Mouse (Mus musculus) lung, postnatal 14 days (tissue): ENCODE measurements around the gene Fcrla.
"Not testable (repeated sequence)": the region's sequence is repeated elsewhere in the genome, so short reads cannot be mapped to it uniquely, and the experiment has no call there.

ENCODE experiments used
- DNase-seq: peaks from one replicate; pipeline ENCODE4 v3.0.0; 2021

Gene Fcrla

DNA sequence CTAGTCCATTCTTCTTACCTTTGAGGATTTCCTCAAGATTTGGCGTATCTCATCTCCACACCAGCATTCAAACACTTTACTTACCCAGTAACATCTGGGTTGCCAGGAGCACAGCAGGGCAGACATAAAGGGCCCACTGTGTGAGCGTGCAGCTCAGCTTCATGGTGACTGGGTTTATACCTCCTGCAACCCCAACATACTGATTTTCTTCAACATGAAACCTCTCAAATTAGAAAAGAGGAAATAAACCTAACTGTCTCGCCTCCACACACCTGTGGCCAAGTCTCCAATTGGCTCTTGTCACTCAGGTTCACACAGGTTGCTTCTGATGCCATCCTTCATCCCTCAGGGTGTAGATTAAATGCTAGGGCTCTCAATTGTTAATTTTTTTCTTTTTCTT is at the start of gene Fcrla:
Gene Fcrla, minus strand, starts transcription at position 206 of the 400 bp plus-strand sequence.
- no peak for DNase-seq

DNA sequence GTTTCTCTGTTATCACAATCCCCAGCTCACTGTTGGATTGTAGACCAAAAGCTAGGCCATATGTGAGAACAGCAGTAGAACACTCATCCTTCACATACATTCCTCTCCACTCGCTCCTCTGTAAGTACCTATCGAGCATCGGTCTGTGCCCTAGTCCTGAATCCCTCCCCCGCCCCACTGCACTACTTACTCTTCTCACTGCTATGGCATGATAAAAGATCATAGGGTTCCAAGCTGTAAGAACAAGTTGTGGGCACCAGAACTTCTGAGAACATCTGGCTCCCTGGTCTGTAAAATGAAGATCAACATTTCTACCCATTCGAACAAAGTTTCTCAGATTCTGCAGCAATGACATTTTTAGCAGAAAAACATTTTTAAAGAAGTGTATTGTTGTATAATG is 49.1 kb upstream of the Fcrla start, which contains the start of gene Fcgr2b:
Gene Fcgr2b, minus strand, starts transcription at position 101 of the 400 bp plus-strand sequence.
- no peak for DNase-seq

DNA sequence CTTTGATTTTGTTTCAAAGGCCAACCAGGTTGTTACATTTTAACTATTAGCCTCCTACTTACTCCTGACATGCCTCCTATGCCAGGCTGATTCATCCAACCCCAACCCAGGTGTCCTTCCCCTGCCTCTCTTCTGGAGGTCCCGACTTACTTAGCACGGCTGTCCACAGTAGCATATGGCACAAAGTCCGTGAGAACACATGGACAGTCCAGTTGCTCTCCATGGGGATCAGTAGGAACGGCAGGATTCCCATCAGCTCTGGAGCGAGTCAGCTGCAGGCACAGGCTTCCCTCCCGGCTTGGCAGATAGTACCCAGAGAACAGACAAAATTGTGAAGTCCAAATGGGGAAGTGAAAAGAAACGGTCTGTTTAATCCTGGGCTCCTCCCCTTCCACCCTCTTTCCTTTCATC is 48.4 kb upstream of the Fcrla start:
- no peak for DNase-seq

DNA sequence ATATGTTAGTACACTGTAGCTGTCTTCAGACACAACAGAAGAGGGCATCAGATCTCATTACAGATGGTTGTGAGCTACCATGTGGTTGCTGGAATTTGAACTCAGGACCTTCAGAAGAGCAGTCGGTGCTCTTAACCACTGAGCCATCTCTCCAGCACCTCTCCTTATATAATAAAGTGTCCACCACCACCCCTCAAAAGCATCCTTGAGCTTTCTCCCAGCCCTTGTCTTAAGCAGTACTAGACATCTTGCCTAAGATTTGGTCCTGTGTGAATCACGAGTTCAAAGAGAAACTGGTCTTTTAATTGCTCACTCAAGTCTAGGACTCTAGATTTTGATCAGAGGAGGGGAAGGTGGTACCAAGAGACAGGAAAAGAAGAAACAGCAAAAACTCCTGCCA is 48.0 kb upstream of the Fcrla start:
- DNase-seq = not testable (repeated sequence)

GRCm38 (mm10) chr1:170974736-170975135 is 47.4 kb upstream of the Fcrla start:
- DNase-seq = no peak

DNA sequence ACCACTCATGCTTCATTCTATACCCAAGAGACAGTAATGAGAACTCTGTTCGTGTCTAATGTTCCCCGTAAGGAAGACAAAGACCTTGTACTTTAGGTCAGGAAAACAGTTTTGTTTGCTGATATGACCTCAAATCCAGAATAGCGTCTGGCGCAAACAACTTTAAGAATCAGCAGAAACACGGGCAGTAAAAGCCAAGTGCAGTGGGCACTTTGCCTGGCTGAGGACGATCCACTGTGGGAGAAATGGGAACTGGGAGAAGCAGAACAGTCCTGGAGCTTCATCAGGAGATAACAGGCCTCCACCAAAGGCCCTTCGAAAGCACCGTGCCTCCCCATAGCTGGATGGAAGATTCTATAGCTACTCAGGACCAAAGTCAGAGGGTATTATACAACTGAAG is 46.8 kb upstream of the Fcrla start:
- no peak for DNase-seq

DNA sequence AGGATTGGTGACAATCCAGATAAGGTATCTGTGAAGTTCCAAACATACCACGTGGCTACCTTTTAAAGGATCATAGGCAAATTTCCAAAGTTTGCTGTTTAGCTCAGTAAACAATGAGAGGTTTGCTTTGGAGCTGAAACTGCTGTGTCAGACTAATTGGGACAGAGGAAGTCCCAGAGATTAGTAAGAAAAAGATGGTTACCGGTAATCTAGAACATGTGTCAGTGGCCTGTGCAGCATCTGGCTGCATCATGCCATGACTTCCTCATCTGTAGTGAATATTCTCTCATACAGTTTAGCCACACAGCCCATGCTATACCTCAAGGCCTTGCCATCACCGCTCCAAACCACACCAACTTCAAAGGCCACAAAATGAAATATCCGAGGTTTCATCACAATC is 45.6 kb upstream of the Fcrla start:
- no peak for DNase-seq

DNA sequence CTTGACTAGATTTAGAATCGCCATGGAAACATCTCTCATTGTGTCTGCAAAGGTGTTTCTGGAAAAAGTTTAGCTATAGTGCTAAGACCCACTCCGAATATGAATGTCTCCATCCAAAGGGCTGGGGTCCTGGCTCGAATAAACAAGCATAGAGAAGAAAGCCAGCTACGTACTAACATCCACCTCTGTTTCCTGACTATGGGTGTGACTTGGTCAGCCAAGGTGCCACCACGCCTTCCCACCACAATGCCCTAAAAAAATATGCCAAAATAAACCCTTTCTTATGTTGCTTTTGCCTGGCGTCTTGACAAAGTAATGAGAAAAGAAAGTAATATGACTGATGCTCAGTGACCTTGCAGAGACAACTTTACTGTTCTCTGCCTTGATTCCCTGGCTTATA is 45.1 kb upstream of the Fcrla start:
- DNase-seq = no peak

DNA sequence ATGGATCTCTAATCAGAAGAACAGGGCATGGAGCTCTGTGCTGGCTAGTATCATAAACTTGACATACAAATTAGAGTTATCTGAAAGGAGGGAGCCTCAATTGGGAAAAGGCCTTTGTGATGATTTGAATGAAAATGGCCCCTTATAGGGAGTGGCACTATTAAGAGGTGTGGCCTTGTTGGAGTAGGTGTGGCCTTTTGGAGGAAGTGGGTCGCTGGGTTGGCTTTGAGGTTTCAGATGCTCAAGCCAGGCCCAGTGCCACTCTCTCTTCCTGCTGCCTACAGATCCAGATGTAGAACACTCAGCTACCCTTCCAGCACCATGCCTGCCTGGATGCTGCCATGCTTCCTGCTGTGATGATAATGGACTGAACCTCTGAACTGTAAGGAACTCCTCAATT is 41.2 kb upstream of the Fcrla start:
- DNase-seq = no peak

DNA sequence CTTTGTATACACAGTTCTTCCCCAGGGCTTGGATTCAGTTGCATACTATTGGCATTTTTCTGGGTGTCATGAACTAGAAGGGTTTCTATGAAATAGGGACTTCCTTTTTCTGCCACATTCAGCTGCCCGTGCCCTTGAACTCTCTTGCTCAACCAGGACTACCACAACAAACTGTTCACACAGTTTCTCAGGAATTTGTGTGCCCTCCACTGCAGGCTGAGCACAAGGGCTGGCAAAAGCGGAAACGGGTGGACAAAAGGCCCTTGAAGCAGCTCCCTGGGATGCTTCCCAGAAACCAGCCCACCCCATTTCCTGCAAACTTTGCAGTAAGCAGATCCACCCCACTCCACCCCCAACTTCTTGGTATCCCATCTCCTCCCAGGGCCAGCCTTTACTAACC is 40.2 kb upstream of the Fcrla start:
- DNase-seq = peak; percentile 16

GRCm38 (mm10) chr1:170963087-170963486 is 35.7 kb upstream of the Fcrla start:
- DNase-seq = no peak

GRCm38 (mm10) chr1:170962301-170962700 is 34.9 kb upstream of the Fcrla start:
- no peak for DNase-seq

GRCm38 (mm10) chr1:170961101-170961500 is 33.7 kb upstream of the Fcrla start:
- DNase-seq = no peak

DNA sequence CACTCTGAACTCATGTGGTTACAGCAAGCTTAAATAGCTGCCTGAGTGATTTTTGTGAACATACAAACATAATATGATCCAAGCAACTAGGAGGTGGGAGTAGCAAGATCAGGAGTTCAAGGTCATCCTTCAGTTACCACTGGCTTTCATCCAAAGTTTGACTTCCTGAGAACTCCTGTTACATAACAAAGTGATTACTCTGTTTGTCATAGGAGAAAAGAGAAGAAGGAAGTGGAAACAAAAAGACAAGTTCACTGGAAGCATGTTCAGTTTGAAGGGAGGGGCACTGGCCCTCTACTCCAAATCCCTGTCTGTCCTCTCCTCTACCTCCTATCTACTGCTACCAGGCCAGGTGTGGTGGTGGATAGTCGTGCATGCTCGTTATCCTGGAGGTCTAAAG is 32.4 kb upstream of the Fcrla start:
- DNase-seq = no peak

GRCm38 (mm10) chr1:170958225-170958624 is 30.8 kb upstream of the Fcrla start:
- no peak for DNase-seq

- DNase-seq = no peak
Measured at GRCm38 (mm10) chr1:170953192-170953591, 25.8 kb upstream of the Fcrla start.

GRCm38 (mm10) chr1:170950772-170951171 is 23.4 kb upstream of the Fcrla start:
- no peak for DNase-seq

DNA sequence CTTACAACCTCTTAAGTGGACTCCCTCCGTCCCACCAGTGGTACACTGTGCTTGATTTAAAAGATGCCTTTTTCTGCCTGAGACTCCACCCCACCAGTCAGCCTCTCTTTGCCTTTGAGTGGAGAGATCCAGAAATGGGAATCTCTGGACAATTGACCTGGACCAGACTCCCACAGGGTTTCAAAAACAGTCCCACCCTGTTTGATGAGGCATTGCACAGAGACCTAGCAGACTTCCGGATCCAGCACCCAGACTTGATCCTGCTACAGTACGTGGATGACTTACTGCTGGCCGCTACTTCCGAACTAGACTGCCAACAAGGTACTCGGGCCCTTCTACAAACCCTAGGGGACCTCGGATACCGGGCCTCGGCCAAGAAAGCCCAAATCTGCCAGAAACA is 17.5 kb upstream of the Fcrla start:
- not testable (repeated sequence) for DNase-seq

- DNase-seq = not testable (repeated sequence)
Measured at GRCm38 (mm10) chr1:170944151-170944550, 16.8 kb upstream of the Fcrla start.

DNA sequence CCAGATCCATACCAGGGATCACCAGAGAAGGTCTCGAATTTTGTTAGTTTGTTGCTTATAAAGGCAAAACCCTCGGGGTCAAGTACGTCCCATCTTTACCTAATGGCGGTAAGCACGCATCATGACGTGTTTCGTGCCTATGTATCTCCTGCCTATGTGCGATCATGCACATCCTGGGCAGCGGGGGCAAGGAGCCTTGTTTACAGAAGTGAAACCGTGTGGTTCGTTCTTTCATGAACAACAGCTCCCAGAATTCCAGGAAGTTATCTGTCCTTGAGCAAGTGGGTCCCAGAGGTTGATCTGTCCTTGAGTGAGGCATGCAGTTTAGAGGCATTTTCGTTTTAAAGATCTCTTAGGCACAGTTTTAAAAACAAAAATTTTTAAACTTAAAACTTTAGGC is 11.9 kb upstream of the Fcrla start:
- no peak for DNase-seq

- no peak for DNase-seq
Measured at GRCm38 (mm10) chr1:170934383-170934782, 7.0 kb upstream of the Fcrla start.

- no peak for DNase-seq
Measured at GRCm38 (mm10) chr1:170933940-170934339, 6.6 kb upstream of the Fcrla start.

DNA sequence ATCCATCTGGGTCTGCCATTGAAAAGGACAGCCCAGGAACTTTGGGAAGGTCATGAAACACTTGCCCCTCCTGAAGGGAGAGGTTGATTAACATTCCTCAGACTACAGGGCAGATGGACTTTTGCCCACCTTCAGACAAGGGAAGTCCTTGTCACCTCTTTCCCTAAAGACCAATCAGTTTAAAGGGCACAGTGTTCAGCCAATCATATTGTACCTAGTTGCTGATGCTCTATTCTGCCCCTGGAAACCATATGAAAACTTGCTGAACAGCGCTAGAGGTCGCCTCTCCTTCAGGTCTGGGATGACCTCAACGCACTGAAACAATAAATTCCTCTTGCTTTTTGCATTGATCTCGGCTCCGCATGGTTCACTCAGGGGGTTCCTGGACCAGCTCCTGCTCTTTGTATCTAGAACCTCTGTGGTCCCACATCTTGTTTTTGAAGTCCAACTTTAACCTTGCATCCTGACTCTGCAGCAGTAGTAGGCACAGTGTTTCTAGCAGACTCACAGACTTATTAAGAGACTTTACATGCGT is 6.1 kb upstream of the Fcrla start:
- DNase-seq = no peak

- DNase-seq = no peak
Measured at GRCm38 (mm10) chr1:170932043-170932442, 4.7 kb upstream of the Fcrla start.

- DNase-seq = no peak
Measured at GRCm38 (mm10) chr1:170929245-170929644, 1.9 kb upstream of the Fcrla start.

DNA sequence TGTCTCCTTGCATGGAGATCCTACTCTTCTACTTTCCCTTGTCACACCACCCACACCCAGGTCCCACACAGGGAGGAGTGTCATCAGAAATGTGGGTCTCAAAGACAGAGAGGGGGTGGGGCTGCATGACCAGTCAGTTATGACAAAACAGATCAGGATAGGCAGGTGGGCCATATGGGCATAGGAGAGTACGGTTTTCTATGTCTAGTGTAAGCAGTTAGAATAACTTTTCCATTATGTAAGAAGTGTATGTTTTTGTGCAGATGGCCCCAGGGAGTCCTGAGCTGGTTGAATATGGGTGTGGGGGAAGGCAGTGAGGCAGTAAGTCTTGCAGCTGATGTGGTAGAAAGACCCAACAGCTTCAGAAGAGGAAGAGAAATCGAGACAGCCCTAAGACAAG is 1.1 kb upstream of the Fcrla start:
- no peak for DNase-seq
